Mouse (Mus musculus) lung, embryonic 15.5 days (tissue): Measurements from ENCODE around the gene Dnah14. TPM values are rescaled to one million over a fixed set of nuclear protein-coding genes. Genes with fewer than 3 reads are reported as not detected.

ENCODE experiments used
- ATAC-seq: fragments of 200-750 bp; cut with Nextera tagmentation; 2 replicates; pipeline ENCODE4 v1.8.0; 2017; ENCODE audit warnings: moderate number of reproducible peaks, borderline replicate concordance; ENCODE audit not compliant: low FRiP score, low TSS enrichment; ENCODE audit errors: extremely low read depth
- H3K27ac ChIP-seq: fragments of 300-500 bp; sonication (generic); 2 replicates; pipeline ENCODE4 v1.5.1; 2015; ENCODE audit warnings: moderate library complexity, mild to moderate bottlenecking, inconsistent platforms
- H3K27me3 ChIP-seq: fragments of 300-500 bp; sonication (generic); 2 replicates; pipeline ENCODE4 v1.6.1; 2015; ENCODE audit warnings: inconsistent platforms
- H3K36me3 ChIP-seq: fragments of 300-500 bp; sonication (generic); 2 replicates; pipeline ENCODE4 v1.6.1; 2015; ENCODE audit warnings: inconsistent platforms
- H3K4me1 ChIP-seq: fragments of 300-500 bp; sonication (generic); 2 replicates; pipeline ENCODE4 v1.6.1; 2015; ENCODE audit warnings: inconsistent platforms
- H3K4me2 ChIP-seq: fragments of 300-500 bp; sonication (generic); 2 replicates; pipeline ENCODE4 v1.6.1; 2015; ENCODE audit warnings: inconsistent platforms, mild to moderate bottlenecking, moderate library complexity
- H3K4me3 ChIP-seq: fragments of 300-500 bp; sonication (generic); 2 replicates; pipeline ENCODE4 v1.5.1; 2015; ENCODE audit warnings: mild to moderate bottlenecking, inconsistent platforms
- H3K9ac ChIP-seq: fragments of 300-500 bp; sonication (generic); 2 replicates; pipeline ENCODE4 v1.6.1; 2015; ENCODE audit warnings: inconsistent platforms
- H3K9me3 ChIP-seq: fragments of 300-500 bp; sonication (generic); 2 replicates; pipeline ENCODE4 v1.6.1; 2016; ENCODE audit warnings: inconsistent platforms
- WGBS: fragments of 180-500 bp; shearing (Covaris S2); methylation state at CpG from one replicate; pipeline ENCODE4 v1.1.7; 2015; 5-methylcytosine and 5-hydroxymethylcytosine counted together
- polyA plus RNA-seq: library from polyadenylated mRNA; unstranded; fragments of >200 nt; fragmentation: Nextera tagmentation; extraction: Ambion mirVana; gene quantifications from 2 replicates; pipeline ENCODE4 v1.2.1, GENCODE M21; 2015

Gene Dnah14
- polyA plus RNA-seq, 1 experiment from 2014 or later = 1.3 TPM

- Histone ChIP-seq H3K36me3 (no peaks in the 10 kb centered on the region), H3K9ac (no peak overlapping the region), H3K27ac (no peak overlapping the region)
Measured at GRCm38 (mm10) chr1:181848210-181848609, 271.9 kb downstream of the Dnah14 start.

GRCm38 (mm10) chr1:181850441-181850840, 274.1 kb downstream of the Dnah14 start:
- Histone ChIP-seq H3K4me2 (no peak overlapping the region), H3K27ac (no peak overlapping the region), H3K4me1 (peaks cover 17% of the 10 kb centered on the region), H3K4me3 (no peak overlapping the region), H3K36me3 (no peaks in the 10 kb centered on the region), H3K9me3 (no peaks in the 10 kb centered on the region), H3K27me3 (no peaks in the 10 kb centered on the region), H3K9ac (no peak overlapping the region)
- ATAC-seq = no peak
- 66% methylated on average over 4 of the region's 4 CpGs for WGBS

More at GRCm38 (mm10) chr1:181848210-181848609, 271.9 kb downstream of the Dnah14 start:
- WGBS = 58% methylated on average over 1 of the region's 1 CpGs
- no peak overlapping the region for H3K4me3 ChIP-seq
- no peaks in the 10 kb centered on the region for H3K9me3 ChIP-seq
- ATAC-seq = peak; percentile 63; the same call in 1 of the 2 replicates
- no peak overlapping the region for H3K4me2 ChIP-seq
- H3K27me3 ChIP-seq = no peaks in the 10 kb centered on the region
- peaks cover 12% of the 10 kb centered on the region for H3K4me1 ChIP-seq

GRCm38 (mm10) chr1:181851521-181852310, 275.4 kb downstream of the Dnah14 start:
- H3K36me3 ChIP-seq = no peaks in the 10 kb centered on the region
- ATAC-seq = no peak
- H3K4me3 ChIP-seq = no peak overlapping the region
- peak overlapping the region; percentile 57 for H3K4me2 ChIP-seq
- H3K9ac ChIP-seq = no peak overlapping the region
- H3K27me3 ChIP-seq = no peaks in the 10 kb centered on the region
- H3K9me3 ChIP-seq = no peaks in the 10 kb centered on the region
- 62% methylated on average over 12 of the region's 12 CpGs for WGBS
- peak overlapping the region; percentile 89; the same call in 1 of the 2 replicates for H3K27ac ChIP-seq
- H3K4me1 ChIP-seq = peaks cover 17% of the 10 kb centered on the region

- no peak overlapping the region for H3K9ac ChIP-seq
- H3K36me3 ChIP-seq = no peaks in the 10 kb centered on the region
- H3K4me1 ChIP-seq = peaks cover 17% of the 10 kb centered on the region
- peak overlapping the region; percentile 89 for H3K27ac ChIP-seq
- no peak for ATAC-seq
- no peaks in the 10 kb centered on the region for H3K9me3 ChIP-seq
- peak overlapping the region; percentile 57 for H3K4me2 ChIP-seq
- 34% methylated on average over 13 of the region's 13 CpGs for whole genome bisulfite sequencing
- peak overlapping the region; percentile 23 for H3K4me3 ChIP-seq
- H3K27me3 ChIP-seq = no peaks in the 10 kb centered on the region
Measured at GRCm38 (mm10) chr1:181852466-181852865, 276.1 kb downstream of the Dnah14 start.

- no peaks in the 10 kb centered on the region for H3K9me3 ChIP-seq
- peak overlapping the region; percentile 23 for H3K4me3 ChIP-seq
- peaks cover 17% of the 10 kb centered on the region for H3K4me1 ChIP-seq
- peak overlapping the region; percentile 29; the same call in 1 of the 2 replicates for H3K9ac ChIP-seq
- peak overlapping the region; percentile 57 for H3K4me2 ChIP-seq
- H3K27ac ChIP-seq = peak overlapping the region; percentile 89
- H3K27me3 ChIP-seq = no peaks in the 10 kb centered on the region
- peak; percentile 79 for ATAC-seq
- H3K36me3 ChIP-seq = no peaks in the 10 kb centered on the region
- WGBS = 5% methylated on average over 20 of the region's 21 CpGs
Measured at GRCm38 (mm10) chr1:181853081-181853736, 276.9 kb downstream of the Dnah14 start.

GRCm38 (mm10) chr1:181854829-181855228, 278.5 kb downstream of the Dnah14 start:
- H3K4me3 ChIP-seq = no peak overlapping the region
- peaks cover 17% of the 10 kb centered on the region for H3K4me1 ChIP-seq
- H3K27me3 ChIP-seq = no peaks in the 10 kb centered on the region
- no peaks in the 10 kb centered on the region for H3K9me3 ChIP-seq
- H3K4me2 ChIP-seq = no peak overlapping the region
- H3K36me3 ChIP-seq = no peaks in the 10 kb centered on the region
- WGBS = 90% methylated on average over 2 of the region's 2 CpGs
- no peak for ATAC-seq
- no peak overlapping the region for H3K9ac ChIP-seq
- H3K27ac ChIP-seq = no peak overlapping the region

- no peak overlapping the region for H3K27ac ChIP-seq
- no peaks in the 10 kb centered on the region for H3K36me3 ChIP-seq
- H3K4me3 ChIP-seq = no peak overlapping the region
- peaks cover 28% of the 10 kb centered on the region for H3K4me1 ChIP-seq
- no peak for ATAC-seq
- H3K9me3 ChIP-seq = no peaks in the 10 kb centered on the region
- WGBS = 79% methylated on average over 2 of the region's 2 CpGs
- no peaks in the 10 kb centered on the region for H3K27me3 ChIP-seq
- no peak overlapping the region for H3K9ac ChIP-seq
- no peak overlapping the region for H3K4me2 ChIP-seq
Measured at GRCm38 (mm10) chr1:181856329-181856728, 280.0 kb downstream of the Dnah14 start.

GRCm38 (mm10) chr1:181860659-181861058, 284.3 kb downstream of the Dnah14 start:
- peaks cover 16% of the 10 kb centered on the region for H3K4me1 ChIP-seq
- H3K9me3 ChIP-seq = no peaks in the 10 kb centered on the region
- peak; percentile 77; the same call in 1 of the 2 replicates for ATAC-seq
- H3K9ac ChIP-seq = no peak overlapping the region
- no peak overlapping the region for H3K4me3 ChIP-seq
- H3K27ac ChIP-seq = peak overlapping the region; percentile 66
- H3K4me2 ChIP-seq = peak overlapping the region; percentile 18; the same call in 1 of the 2 replicates
- 5% methylated on average over 5 of the region's 5 CpGs for WGBS
- H3K27me3 ChIP-seq = no peaks in the 10 kb centered on the region
- no peaks in the 10 kb centered on the region for H3K36me3 ChIP-seq

- Histone ChIP-seq H3K4me1 (peaks cover 16% of the 10 kb centered on the region), H3K9me3 (no peaks in the 10 kb centered on the region), H3K36me3 (no peaks in the 10 kb centered on the region), H3K4me3 (no peak overlapping the region), H3K4me2 (no peak overlapping the region), H3K9ac (no peak overlapping the region), H3K27me3 (no peaks in the 10 kb centered on the region), H3K27ac (peak overlapping the region; percentile 66; the same call in 1 of the 2 replicates)
- 72% methylated on average over 2 of the region's 2 CpGs for WGBS
- ATAC-seq = no peak
Measured at GRCm38 (mm10) chr1:181861181-181861902, 285.0 kb downstream of the Dnah14 start.

GRCm38 (mm10) chr1:181862676-181863374, 286.5 kb downstream of the Dnah14 start:
- H3K4me2 ChIP-seq = no peak overlapping the region
- H3K36me3 ChIP-seq = no peaks in the 10 kb centered on the region
- peaks cover 16% of the 10 kb centered on the region for H3K4me1 ChIP-seq
- no peak overlapping the region for H3K4me3 ChIP-seq
- no peak for ATAC-seq
- no peak overlapping the region for H3K27ac ChIP-seq
- H3K9ac ChIP-seq = no peak overlapping the region
- no peaks in the 10 kb centered on the region for H3K27me3 ChIP-seq
- H3K9me3 ChIP-seq = no peaks in the 10 kb centered on the region
- 56% methylated on average over 16 of the region's 16 CpGs for WGBS

- no peaks in the 10 kb centered on the region for H3K36me3 ChIP-seq
- no peaks in the 10 kb centered on the region for H3K9me3 ChIP-seq
- no peak overlapping the region for H3K9ac ChIP-seq
- H3K27ac ChIP-seq = no peak overlapping the region
- peaks cover 16% of the 10 kb centered on the region for H3K4me1 ChIP-seq
- 29% methylated on average over 8 of the region's 8 CpGs for WGBS
- H3K27me3 ChIP-seq = no peaks in the 10 kb centered on the region
- H3K4me3 ChIP-seq = no peak overlapping the region
- no peak overlapping the region for H3K4me2 ChIP-seq
- ATAC-seq = no peak
Measured at GRCm38 (mm10) chr1:181863431-181863830, 287.1 kb downstream of the Dnah14 start.
